Mouse (Mus musculus) stomach, embryonic 16.5 days (tissue): ENCODE data around the gene Hmgcs2. TPM values are rescaled to one million over a fixed set of nuclear protein-coding genes. Genes with fewer than 3 reads are reported as not detected.

Experiments used
- ATAC-seq: fragments of 200-750 bp; cut with Nextera tagmentation; 2 replicates; pipeline ENCODE4 v1.8.0; 2017; ENCODE audit warnings: moderate number of reproducible peaks, moderate TSS enrichment; ENCODE audit not compliant: insufficient read depth, low FRiP score
- H3K27ac ChIP-seq: fragments of 300-500 bp; sonication (generic); 2 replicates; pipeline ENCODE4 v1.5.1; 2014; ENCODE audit warnings: low read length
- H3K27me3 ChIP-seq: fragments of 300-500 bp; sonication (generic); 2 replicates; pipeline ENCODE4 v1.6.1; 2014; ENCODE audit warnings: low read length, control low read depth, mixed read lengths; ENCODE audit not compliant: control insufficient read depth, insufficient read depth
- H3K36me3 ChIP-seq: fragments of 300-500 bp; sonication (generic); 2 replicates; pipeline ENCODE4 v1.6.1; 2014; ENCODE audit warnings: low read length; ENCODE audit not compliant: control insufficient read depth, insufficient read depth
- H3K4me1 ChIP-seq: fragments of 300-500 bp; sonication (generic); 2 replicates; pipeline ENCODE4 v1.6.1; 2014; ENCODE audit warnings: low read length, control low read depth, mixed read lengths; ENCODE audit not compliant: control insufficient read depth, insufficient read depth
- H3K4me2 ChIP-seq: fragments of 300-500 bp; sonication (generic); 2 replicates; pipeline ENCODE4 v1.6.1; 2014; ENCODE audit warnings: low read depth, low read length, mixed read lengths
- H3K4me3 ChIP-seq: fragments of 300-500 bp; sonication (generic); replicated peaks from 2 replicates; pipeline ENCODE4 v1.5.1; 2014; ENCODE audit warnings: mild to moderate bottlenecking, low read length
- H3K9ac ChIP-seq: fragments of 300-500 bp; sonication (generic); 2 replicates; pipeline ENCODE4 v1.6.1; 2014; ENCODE audit warnings: low read length
- H3K9me3 ChIP-seq: fragments of 300-500 bp; sonication (generic); replicated peaks from 2 replicates; pipeline ENCODE4 v1.6.1; 2016; ENCODE audit warnings: low read length, control low read depth; ENCODE audit not compliant: control insufficient read depth
- WGBS: fragments of 180-500 bp; shearing (Covaris S2); extraction: QIAGEN DNeasy Blood & Tissue Kit; methylation state at CpG from one replicate; pipeline ENCODE4 v1.1.7; 2014; 5-methylcytosine and 5-hydroxymethylcytosine counted together
- polyA plus RNA-seq: library from polyadenylated mRNA; unstranded; fragments of >200 nt; fragmentation: Nextera tagmentation; extraction: Ambion mirVana; gene quantifications from 2 replicates; pipeline ENCODE4 v1.2.1, GENCODE M21; 2015

Gene Hmgcs2
- polyA plus RNA-seq, 1 experiment from 2014 or later, result 93.3 TPM

DNA sequence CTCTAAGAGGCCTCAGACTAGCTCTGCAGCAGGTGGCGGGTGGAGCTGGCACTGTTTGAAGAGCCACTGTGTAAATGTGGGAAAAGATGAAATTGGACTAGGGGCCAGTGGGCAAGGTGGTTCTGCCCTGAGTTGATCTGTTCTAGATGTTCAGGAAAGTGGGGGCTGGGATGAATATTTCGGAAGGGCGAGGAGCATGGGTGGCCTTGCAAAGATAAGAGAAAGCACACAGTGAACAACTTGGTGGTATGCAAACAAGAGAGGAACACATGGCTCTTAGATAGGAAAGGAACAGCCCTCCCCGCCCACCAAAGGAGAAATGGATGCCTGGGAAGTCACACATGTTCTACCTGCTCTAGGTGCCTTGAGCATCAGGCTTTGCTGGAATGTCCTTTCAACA is 18.8 kb upstream of the Hmgcs2 start:
- H3K36me3 ChIP-seq, result no peaks in the 10 kb centered on the region
- H3K9ac ChIP-seq, result no peak overlapping the region
- no peak overlapping the region for H3K4me3 ChIP-seq
- peak; percentile 52; the same call in 1 of the 2 replicates for ATAC-seq
- 0 out of 2 replicates have a peak, but pooled peaks cover 5% of the 10 kb centered on the region for H3K4me1 ChIP-seq
- 56% methylated on average over 4 of the region's 4 CpGs for WGBS
- H3K4me2 ChIP-seq, result no peak overlapping the region
- no peaks in the 10 kb centered on the region for H3K9me3 ChIP-seq
- no peaks in the 10 kb centered on the region for H3K27me3 ChIP-seq
- H3K27ac ChIP-seq, result peak overlapping the region; percentile 0; the same call in 1 of the 2 replicates

DNA sequence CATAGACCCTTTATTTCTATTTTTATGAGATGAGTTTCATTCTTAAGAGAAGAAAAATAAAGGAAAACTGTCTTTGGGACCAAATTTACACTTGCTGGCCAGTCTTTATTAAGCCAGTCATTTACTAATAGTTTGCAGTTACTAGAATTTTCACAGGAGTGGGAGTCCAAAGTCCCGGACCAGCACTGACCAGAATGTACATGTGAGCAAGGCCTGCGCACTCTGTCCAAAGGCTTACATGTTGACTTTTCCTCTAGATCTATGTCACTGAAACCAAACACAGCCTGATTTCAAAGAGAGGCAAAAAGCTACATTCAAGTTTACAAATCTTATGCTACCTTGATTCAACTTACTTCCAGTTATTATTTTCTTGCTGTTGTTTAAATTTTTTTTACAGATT is 18.1 kb upstream of the Hmgcs2 start:
- Histone ChIP-seq H3K27ac (peak overlapping the region; percentile 57; the same call in 1 of the 2 replicates), H3K9ac (no peak overlapping the region), H3K4me3 (no peak overlapping the region), H3K4me1 (peaks cover 7% of the 10 kb centered on the region), H3K27me3 (no peaks in the 10 kb centered on the region), H3K36me3 (no peaks in the 10 kb centered on the region), H3K4me2 (no peak overlapping the region), H3K9me3 (no peaks in the 10 kb centered on the region)
- peak; percentile 57; the same call in 1 of the 2 replicates for ATAC-seq
- 82% methylated on average over 2 of the region's 2 CpGs for WGBS

DNA sequence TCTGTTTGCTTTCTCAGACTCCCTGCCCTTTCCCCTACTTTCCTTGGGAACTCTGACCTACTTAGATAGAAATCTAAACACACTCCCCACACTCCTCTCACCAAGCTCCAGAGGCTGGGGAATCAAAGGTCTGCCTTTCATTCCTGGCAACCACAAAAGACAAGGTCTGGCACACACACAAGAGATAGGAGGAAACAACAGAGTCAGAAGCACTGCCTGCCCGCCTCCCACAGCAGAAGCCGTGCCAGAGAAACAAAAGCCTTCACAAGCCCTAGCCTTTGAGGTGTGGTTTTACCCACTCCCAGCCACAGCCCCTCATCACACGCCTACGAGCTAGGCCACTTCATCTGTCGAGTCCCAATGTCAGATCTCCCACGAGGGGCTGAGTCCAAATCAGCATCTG is 13.0 kb upstream of the Hmgcs2 start:
- Histone ChIP-seq H3K27ac (peak overlapping the region; percentile 66), H3K27me3 (no peaks in the 10 kb centered on the region), H3K4me3 (no peak overlapping the region), H3K9ac (0 out of 2 replicates have a peak overlapping the region, but pooled peaks have one; percentile 16), H3K4me2 (peak overlapping the region; percentile 24; the same call in 1 of the 2 replicates), H3K4me1 (peaks cover 8% of the 10 kb centered on the region), H3K36me3 (no peaks in the 10 kb centered on the region), H3K9me3 (no peaks in the 10 kb centered on the region)
- 24% methylated on average over 6 of the region's 6 CpGs for WGBS
- peak; percentile 93 for ATAC-seq

DNA sequence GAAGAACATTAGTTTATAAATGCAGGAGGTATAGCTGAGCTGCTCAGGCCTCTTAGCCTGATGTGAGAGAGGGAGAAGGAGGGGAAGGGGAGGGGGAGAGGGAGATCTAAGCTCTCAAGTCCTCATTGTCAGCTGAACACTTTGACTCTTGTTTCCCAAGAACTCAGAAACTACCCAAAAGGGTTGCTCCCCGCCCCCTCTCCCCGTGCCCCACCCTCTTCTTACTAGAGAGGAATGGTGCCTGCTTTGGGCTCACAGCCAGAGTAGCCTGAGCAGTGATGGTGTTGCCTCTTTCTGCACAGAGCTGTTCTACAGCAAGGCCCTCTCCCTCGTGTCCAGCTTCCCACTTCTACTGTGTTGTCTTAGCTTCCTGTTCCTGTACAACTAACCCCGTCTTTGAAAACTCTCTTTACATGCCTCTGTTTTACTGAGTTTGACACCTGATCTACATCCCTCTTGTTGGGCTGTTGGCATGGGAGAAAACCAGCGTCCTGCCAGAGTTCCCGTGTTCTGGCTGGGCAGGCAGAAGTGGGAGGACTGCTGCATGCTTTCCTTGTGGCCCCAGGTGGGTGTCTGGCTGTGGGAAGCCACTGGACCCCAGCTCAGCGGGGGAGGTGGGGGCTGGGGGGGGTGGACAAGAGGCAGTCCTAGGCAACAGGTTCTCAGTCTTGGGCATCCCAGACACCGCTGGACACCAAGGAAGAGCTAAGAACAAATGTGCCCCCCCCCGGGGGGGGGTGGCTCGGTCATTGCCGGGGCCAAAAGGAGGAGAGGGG is 6.4 kb upstream of the Hmgcs2 start:
- H3K9ac ChIP-seq, result no peak overlapping the region
- H3K27me3 ChIP-seq, result no peaks in the 10 kb centered on the region
- H3K4me2 ChIP-seq, result no peak overlapping the region
- no peak overlapping the region; the same call in 1 of the 2 replicates for H3K27ac ChIP-seq
- H3K36me3 ChIP-seq, result no peaks in the 10 kb centered on the region
- no peak overlapping the region for H3K4me3 ChIP-seq
- WGBS, result 59% methylated on average over 11 of the region's 11 CpGs
- ATAC-seq, result peak; percentile 68; the same call in 1 of the 2 replicates
- no peaks in the 10 kb centered on the region for H3K9me3 ChIP-seq
- H3K4me1 ChIP-seq, result peaks cover 7% of the 10 kb centered on the region

DNA sequence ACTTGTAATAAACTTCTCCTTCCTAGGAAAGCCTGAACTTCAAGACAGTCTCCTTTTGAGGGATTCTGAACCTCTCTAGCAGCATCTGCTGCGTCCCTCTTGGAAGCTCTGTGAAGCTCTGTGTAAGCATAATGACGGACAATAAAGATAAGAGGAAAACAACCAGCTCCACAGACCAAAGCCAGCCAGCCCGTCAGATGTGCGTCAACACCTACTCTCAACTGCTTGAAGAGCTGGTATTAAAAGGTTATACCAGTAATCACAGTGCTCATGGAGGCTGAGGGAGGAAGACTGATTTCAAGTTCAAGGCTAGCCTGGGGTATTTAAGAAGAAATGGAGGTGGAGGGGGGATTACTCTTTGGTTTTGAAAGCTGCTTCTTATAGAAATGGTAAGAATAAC is 553 bp upstream of the Hmgcs2 start:
- Histone ChIP-seq H3K27ac (peak overlapping the region; percentile 83), H3K4me2 (peak overlapping the region; percentile 51; the same call in 1 of the 2 replicates), H3K4me3 (no peak overlapping the region), H3K9ac (0 out of 2 replicates have a peak overlapping the region, but pooled peaks have one; percentile 16), H3K27me3 (no peaks in the 10 kb centered on the region), H3K36me3 (no peaks in the 10 kb centered on the region), H3K4me1 (peaks cover 13% of the 10 kb centered on the region; the same call in 1 of the 2 replicates), H3K9me3 (no peaks in the 10 kb centered on the region)
- WGBS, result 47% methylated on average over 4 of the region's 4 CpGs
- ATAC-seq, result no peak

DNA sequence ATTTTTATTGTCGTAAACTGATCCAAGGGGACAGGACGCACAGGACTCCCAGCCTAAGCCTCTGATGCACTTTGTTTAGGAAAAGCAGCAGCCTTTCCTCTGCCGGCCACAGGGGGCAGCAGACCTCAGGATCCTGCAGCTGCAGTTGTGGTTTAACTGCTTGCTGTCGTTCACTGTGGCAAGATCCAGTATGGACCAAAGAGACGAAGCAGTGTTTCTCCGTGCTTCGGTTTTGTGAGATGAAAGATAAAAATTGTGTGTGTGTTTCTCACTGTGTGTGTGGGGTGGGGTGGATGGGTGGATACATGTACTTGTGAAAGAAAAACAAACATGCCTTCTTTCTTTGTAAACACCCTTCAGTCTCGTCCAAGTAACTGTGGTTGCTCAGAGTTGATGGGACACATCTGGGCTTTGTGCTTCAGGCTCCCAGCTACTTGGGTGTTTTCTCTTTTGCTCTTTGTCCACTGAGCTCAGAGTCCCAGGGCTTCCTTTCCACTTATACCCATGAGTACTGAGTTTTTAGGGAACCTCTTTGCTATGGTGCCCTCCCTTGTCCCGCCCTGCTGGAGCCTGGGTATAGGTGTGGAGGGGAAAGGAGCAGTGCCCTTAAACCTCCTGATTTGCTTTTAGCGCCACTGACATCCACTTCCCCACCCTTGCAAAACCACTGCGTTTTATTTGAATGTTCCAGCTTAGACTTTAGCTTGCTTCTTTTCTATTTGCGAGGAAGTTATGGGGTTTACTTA is 871 bp downstream of the Hmgcs2 start:
- no peaks in the 10 kb centered on the region for H3K36me3 ChIP-seq
- 23% methylated on average over 12 of the region's 12 CpGs for WGBS
- no peaks in the 10 kb centered on the region for H3K9me3 ChIP-seq
- H3K9ac ChIP-seq, result peak overlapping the region; percentile 65
- peak overlapping the region; percentile 41 for H3K4me3 ChIP-seq
- ATAC-seq, result peak; percentile 68; the same call in 1 of the 2 replicates
- H3K27ac ChIP-seq, result peak overlapping the region; percentile 69
- no peaks in the 10 kb centered on the region for H3K27me3 ChIP-seq
- peak overlapping the region; percentile 51 for H3K4me2 ChIP-seq
- H3K4me1 ChIP-seq, result peaks cover 13% of the 10 kb centered on the region; the same call in 1 of the 2 replicates

DNA sequence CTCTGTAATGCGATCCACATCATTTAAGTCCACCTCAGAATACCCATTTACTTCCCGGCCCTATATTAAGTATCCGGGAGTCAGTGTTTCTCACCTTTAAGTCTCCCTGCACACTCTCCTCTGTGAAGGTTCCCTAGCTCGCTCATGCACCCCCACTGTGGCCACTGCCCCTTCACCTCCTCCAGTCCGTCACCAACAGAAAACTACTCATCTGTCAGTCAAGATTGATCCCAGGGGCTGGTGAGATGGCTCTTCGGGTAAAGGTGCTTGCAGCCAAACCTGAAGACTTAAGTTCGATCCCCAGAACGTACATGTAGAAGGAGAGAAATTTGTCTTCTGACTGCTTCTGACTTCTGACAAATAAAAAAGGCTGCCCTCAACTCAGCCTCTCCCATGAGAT is 2.2 kb downstream of the Hmgcs2 start:
- no peaks in the 10 kb centered on the region for H3K9me3 ChIP-seq
- H3K9ac ChIP-seq, result no peak overlapping the region
- no peak overlapping the region for H3K4me2 ChIP-seq
- H3K4me3 ChIP-seq, result no peak overlapping the region
- H3K27ac ChIP-seq, result no peak overlapping the region
- H3K27me3 ChIP-seq, result no peaks in the 10 kb centered on the region
- H3K4me1 ChIP-seq, result peaks cover 13% of the 10 kb centered on the region; the same call in 1 of the 2 replicates
- 91% methylated on average over 8 of the region's 8 CpGs for WGBS
- no peak for ATAC-seq
- H3K36me3 ChIP-seq, result no peaks in the 10 kb centered on the region

DNA sequence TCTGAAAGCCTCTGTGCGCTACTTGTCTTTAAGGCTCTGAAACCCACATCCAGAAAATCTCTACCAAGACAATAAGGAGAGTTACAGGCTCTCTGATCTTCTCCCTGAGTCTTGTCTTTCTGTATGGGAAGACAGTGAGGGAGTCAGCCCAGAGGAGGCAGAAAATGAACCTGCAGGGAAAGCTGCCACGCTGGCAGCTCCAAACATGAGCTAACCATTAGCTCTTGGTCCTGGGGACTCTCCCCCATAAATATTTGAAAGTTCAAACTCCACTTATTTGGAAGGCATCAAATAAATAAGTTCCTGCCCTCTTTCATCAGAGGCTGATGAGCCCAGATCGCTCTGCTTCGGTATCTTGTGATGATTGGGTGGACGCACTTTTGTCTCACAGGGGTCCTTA is 3.0 kb downstream of the Hmgcs2 start:
- no peaks in the 10 kb centered on the region for H3K9me3 ChIP-seq
- ATAC-seq, result no peak
- no peak overlapping the region for H3K4me3 ChIP-seq
- no peak overlapping the region for H3K27ac ChIP-seq
- no peak overlapping the region for H3K9ac ChIP-seq
- H3K36me3 ChIP-seq, result no peaks in the 10 kb centered on the region
- H3K4me2 ChIP-seq, result no peak overlapping the region
- H3K27me3 ChIP-seq, result no peaks in the 10 kb centered on the region
- H3K4me1 ChIP-seq, result peaks cover 13% of the 10 kb centered on the region; the same call in 1 of the 2 replicates
- WGBS, result 84% methylated on average over 5 of the region's 5 CpGs

DNA sequence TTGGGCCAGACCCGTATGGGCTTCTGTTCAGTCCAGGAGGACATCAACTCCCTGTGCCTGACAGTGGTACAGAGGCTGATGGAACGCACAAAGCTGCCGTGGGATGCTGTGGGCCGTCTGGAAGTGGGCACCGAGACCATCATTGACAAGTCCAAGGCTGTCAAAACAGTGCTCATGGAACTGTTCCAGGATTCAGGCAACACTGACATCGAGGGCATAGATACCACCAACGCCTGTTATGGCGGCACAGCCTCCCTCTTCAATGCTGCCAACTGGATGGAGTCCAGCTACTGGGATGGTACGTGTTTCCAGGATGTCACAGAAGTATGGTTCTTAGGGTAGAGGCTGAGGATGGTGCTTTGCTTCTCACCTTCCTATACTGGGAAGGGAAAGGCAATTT is 10.8 kb downstream of the Hmgcs2 start:
- Histone ChIP-seq H3K36me3 (no peaks in the 10 kb centered on the region), H3K27ac (no peak overlapping the region), H3K4me3 (no peak overlapping the region), H3K4me1 (no peaks in the 10 kb centered on the region), H3K9ac (no peak overlapping the region), H3K4me2 (no peak overlapping the region), H3K9me3 (no peaks in the 10 kb centered on the region), H3K27me3 (no peaks in the 10 kb centered on the region)
- 92% methylated on average over 9 of the region's 9 CpGs for WGBS
- no peak for ATAC-seq
